Mouse (Mus musculus) heart, postnatal 10 days (tissue): Measurements from ENCODE around the gene Tha1. TPM values are rescaled to one million over a fixed set of nuclear protein-coding genes. Genes with fewer than 3 reads are reported as not detected.
"Not testable (repeated sequence)": the region's sequence is repeated elsewhere in the genome, so short reads cannot be mapped to it uniquely, and the experiment has no call there.

Experiments used
- DNase-seq, 2 experiments: peaks; one replicate each; pipeline ENCODE4 v3.0.0; 2021
- intact Hi-C: fragments of 180-260 bp; cut with DNase I; formaldehyde crosslinking; loops from one replicate; pipeline ENCODE4 v1.15.1; 2025
- total RNA-seq, 2 experiments: library from RNA; stranded (reverse); gene quantifications; 2 replicates each; pipeline ENCODE4 v1.2.3; 2021

Gene Tha1
- total RNA-seq, 2 experiments from 2014 or later: 5.1 to 5.7 TPM

DNA sequence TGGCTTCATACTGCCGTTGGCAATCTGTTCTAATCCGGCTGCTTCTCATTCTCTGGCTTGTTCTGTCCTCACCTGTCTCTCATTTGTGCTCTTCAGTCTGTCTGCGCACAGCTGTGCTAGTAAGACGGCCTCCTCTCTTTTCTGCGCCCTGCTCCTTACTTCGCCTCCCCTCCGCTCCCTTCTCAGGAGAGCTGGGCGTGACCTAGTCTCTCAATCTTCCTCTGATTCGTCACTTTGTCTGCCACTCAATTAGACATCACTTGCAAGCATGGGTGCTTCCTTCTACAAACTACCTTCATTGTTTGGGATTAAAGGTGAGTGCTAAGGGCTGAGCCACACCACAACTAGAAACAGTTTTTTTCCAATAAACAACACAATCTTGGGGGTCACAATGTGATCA lies 19.0 kb downstream of the Tha1 start:
- intact Hi-C loops: no loop called here
- DNase-seq: no peak

DNA sequence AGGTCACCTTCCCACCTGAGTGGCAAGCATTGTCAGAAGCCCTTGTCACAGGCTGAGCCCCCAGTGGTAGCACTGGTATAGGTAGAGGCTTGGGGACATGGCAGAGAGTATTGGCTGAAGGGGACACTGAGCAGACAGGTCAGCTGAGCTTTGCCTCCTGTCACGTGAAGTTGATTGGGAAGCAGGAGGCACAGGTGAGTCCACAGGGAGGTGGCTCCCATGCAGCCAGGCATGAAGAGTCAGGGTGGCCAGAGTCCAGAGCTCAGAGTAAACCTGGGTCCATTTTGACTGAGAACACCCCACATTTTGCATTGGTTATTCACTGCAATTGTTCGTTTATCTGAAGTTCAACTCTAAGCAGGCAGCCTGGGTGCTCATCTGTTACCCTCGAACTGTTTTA lies 20.4 kb downstream of the Tha1 start:
- DNase-seq: no peak
- intact Hi-C loops: no loop called here

DNA sequence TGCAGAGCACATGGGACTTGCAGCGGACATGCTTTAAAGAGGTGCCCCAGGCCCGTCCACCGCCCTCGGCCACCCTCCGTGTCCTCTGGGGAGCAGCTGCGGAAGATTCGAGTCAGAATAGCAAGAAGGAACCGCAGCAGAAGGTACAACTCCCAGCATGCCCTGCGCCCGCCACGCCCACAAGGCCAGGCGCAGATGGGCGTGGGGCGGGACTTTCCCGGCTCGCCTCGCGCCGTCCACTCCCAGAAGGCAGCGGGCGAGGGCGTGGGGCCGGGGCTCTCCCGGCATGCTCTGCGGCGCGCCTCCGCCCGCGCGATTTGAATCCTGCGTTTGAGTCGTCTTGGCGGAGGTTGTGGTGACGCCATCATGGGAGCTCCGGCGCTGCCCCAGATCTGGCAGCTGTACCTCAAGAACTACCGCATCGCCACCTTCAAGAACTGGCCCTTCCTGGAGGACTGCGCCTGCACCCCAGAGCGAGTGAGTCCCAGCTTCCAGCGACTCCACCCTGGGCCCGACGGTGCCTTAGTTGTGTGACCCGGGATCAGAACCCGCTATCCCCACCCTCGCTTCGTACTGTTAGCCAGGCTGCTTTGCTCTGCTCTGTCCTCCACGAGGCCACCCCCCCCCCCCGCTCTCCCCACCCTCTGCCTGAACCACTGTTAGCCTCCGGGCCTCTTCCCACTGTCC lies 24.2 kb downstream of the Tha1 start, which contains the start of gene Birc5:
TSS of gene Birc5 (plus strand) at position 267 of the 687 bp plus-strand sequence.
- intact Hi-C loops: loop anchor here (2.0 kb wide), 1 partner anchor 22 kb away; the partner anchor contains the start of gene Tk1

DNA sequence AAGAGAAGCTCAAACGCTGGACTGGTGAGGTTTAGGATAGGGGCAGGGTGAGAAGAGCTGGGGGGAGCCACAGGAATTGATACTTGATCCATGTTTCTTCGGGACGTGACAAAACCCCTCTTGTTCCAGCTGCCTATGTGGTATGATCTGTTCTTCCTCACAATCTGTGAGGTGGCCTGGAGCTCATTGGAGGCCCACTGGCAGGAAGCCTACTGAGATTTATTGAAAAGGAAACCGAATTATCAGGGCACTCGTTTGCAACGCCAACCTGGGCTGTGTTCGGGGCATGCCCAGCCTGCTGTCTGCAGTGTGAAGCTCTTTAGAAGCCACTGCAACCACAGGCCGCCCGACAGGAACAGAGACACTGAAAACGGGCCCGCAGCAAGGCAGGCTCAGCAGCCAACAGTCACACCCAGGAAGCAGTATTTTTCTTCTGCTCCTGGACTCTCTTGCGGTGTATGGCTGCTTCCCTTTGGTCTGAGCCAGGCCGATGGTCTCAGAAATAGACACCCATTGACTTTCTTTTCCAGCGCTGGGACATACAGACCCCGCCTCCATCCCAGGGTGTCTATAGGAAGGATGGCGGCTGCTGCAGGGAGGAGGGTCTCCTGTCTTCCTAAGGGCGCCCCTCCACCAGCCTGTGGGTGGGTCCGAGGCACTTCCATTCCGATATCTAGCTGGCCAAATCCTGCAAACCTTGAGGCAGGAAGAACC lies 24.9 kb downstream of the Tha1 start:
- peak in 1 of 2 experiments; percentile 68 for DNase-seq
- intact Hi-C loops: loop anchor here (2.0 kb wide), 1 partner anchor 22 kb away; the partner anchor contains the start of gene Tk1

More for the DNA sequence above, 24.2 kb downstream of the Tha1 start, which contains the start of gene Birc5:
- peak; percentile 97 to 98 for DNase-seq

DNA sequence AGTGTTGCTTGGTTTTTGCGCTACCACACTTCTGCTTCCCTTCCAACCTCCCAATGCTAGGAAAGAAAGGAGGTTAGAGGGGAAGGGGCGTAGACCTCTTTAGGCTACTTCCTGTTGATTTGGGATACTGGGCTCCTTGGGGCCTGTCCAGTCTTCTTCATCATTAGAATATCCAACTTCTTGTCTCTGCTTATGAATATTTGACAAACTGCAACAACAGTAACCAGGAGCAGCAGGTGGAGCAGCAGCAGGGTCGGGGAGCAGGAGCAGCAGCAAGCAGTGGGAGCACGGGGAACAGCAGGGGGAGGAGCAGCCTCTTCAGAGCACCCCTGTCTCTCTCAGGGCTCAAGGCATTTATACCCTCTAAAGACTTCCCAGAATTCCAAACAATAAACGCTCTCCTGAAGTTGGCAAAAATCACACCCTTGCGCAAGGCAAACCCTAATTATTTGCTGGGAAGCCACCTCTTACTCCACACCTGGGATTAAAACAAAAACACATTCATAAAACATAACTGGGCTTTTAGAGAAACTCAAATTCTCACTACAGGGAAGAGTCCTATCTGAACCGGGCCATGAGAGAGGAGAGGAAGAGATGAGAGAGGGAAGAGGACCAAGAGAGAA lies 25.6 kb downstream of the Tha1 start:
- no peak for DNase-seq
- intact Hi-C loops: loop anchor here (2.0 kb wide), 1 partner anchor 21 kb away; the partner anchor contains the start of gene Tk1

DNA sequence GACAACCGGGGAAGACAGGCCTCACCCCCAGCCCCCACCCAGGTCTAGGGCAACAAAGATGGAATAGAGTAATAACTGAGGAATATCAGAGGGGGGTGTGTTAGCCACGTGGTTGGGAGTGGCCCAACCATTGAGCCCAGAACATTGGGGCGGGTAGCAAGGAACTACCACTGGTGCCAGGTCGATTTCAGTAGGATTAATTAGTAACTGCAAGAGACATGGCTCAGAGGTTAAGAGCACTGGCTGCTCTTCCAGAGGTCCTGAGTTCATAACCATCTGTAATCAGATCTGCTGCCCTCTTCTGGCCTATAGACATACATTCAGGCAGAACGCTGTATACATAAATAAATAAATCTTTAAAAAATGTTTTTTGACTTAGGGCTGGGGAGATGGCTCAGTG lies 26.6 kb downstream of the Tha1 start:
- no peak for DNase-seq
- intact Hi-C loops: no loop called here

DNA sequence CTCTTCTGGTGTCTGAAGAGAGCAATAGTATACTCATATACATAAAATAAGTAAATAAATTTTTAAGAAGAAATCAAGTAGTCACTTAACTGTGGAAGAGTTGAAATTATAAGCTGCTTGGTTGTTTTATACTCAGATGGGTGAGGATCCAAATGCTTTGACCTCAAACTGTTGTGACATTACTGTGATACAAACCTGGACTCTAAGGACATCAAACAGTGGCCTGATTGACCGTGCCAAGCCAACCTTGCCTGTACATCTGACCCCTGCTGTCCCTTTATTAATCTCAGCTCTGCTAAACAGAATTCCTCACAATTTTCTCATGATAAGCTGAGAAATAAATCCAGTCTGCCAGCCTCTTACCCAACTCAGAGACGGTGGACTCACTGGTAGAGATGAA lies 27.6 kb downstream of the Tha1 start:
- intact Hi-C loops: no loop called here
- no peak for DNase-seq

DNA sequence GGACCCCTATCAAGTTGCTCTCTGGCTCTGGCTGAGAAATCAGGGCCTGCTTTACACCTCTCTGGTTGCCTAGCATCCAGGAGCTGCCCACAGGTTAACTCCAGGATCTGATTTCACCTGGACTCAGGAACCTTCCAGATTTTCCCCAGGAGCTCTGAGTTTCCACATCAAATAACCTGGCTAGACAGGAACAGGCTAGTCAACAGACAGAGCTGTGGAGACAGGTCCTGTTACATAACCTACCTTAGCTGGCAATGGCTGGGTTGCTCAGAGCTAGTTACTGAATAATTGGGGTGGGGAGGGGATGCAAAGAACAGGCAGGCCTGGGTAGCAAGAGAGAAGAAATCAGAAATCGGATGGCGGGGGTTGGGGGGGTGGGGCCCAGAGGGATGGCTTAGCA lies 28.3 kb downstream of the Tha1 start:
- intact Hi-C loops: no loop called here

DNA sequence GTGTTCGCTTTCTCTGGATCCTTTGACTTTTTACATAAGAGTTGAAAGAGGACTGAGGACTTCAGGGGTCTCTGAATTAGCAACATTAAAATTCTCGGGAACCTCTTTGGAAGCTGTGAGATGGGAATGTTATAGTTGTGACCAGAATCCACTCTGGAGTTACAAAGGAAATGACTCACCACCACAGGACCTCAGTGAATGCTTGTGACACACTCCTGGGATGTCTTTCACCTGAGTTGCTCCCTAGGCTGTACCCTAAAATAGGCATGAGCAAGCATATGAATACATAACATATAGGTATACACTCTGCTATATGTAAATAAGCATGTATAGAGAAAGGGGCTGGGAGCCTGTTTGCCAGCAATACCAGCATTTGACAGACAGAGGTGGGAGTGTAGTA lies 29.8 kb downstream of the Tha1 start:
- no peak for DNase-seq
- intact Hi-C loops: no loop called here

More for the DNA sequence above, 28.3 kb downstream of the Tha1 start:
- DNase-seq: no peak

DNA sequence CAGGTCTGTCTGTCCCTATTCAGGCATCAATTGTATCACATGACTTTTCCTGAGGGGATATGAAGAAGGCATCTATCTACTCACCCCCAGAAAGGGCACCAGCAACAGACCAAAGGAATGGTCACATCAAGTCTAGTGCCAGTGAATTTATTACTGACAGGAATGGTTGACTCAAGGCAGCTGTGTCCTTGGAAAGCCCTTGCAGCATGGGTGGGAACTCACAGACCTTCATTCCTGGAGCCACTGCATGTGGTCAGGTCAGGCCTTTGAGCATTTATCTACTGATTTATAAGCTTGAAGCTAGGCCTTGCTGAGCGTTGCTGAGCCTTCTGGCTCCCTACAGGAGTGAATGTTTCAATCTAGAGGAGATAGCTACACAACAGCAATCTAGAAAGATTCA lies 32.4 kb downstream of the Tha1 start:
- no peak for DNase-seq
- intact Hi-C loops: no loop called here

DNA sequence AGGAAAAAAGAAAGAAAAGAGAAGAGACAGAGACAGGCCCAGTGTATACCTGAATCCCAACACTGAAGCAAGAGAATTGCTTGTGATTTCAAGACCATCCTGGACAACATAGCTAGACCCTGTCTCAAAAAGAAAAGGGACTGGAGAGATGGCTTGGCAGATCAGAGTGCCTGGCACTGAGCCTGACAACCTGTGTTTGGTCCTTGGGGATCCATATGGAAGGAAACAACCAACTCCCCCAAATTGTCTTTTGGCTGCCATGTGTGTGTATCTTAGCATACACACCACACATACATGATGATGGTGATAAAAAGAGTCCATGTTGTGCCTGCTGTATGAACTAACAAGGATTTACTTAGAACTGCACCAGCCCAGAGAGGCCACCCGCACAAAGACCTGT lies 34.3 kb downstream of the Tha1 start:
- no peak for DNase-seq
- intact Hi-C loops: loop anchor here (10.0 kb wide), 1 partner anchor 344 kb away; no protein-coding TSS in a partner anchor

DNA sequence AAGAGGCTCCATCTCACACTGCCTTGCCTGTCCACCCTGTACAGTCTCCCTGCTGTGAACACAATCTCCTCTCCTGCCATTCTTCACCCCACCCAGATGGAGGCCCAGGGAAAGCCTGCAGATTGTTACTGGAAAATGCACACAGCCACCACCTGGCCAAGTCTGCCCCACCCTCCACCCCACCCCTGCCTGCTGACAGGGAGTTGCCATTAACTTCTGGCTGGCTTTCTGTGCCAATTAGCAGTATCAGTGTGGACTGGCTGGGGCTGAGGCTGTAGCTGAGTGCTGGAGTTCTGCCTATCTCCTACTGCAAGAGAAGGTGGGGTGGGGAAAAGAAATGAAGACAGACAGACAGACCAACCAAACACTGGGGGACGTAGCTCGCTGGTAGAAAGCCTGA lies 34.7 kb downstream of the Tha1 start:
- peak; percentile 65 to 71 for DNase-seq
- intact Hi-C loops: loop anchor here (10.0 kb wide), 1 partner anchor 344 kb away; no protein-coding TSS in a partner anchor

DNA sequence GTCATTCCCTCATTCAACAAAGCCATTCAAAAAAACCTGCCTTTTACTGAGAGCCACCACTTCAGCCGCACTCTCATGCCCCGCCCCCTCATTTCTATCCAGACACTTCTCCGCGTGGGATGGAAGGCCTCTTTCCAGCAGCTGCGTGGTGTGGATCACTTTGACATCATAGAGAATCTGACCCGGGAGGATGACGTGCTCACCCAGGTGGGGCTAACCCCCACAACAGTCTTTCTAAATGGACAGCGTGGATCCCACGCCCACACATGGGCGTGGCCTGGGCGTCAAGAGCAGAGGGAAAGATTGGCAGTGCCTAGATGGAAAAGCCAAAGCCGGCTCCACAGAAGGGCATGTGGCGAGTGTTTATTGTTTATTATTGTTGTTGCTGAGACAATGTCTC lies 37.0 kb downstream of the Tha1 start:
- no peak for DNase-seq
- intact Hi-C loops: loop anchor here (10.0 kb wide), 1 partner anchor 342 kb away; no protein-coding TSS in a partner anchor

DNA sequence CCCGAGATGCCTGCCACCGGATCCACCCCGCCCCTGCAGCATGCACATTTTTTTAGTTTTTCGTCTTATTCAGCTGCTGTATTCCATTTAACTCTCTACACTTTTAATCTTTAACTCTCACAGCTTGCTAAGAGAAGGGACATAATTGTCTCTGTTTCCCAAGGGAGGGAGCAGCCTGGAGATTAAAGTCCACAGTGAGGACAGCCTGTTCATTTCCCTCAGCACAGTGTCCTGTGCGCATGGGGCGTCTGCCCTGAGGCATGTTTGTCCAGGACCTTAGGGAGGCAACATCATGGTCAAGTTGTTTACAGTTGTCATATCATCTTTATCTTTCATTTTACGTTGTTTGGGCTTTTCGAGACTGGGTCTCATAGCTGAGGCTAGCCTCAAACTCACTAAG lies 39.2 kb downstream of the Tha1 start:
- intact Hi-C loops: loop anchor here (10.0 kb wide), 1 partner anchor 339 kb away; no protein-coding TSS in a partner anchor
- DNase-seq: no peak

DNA sequence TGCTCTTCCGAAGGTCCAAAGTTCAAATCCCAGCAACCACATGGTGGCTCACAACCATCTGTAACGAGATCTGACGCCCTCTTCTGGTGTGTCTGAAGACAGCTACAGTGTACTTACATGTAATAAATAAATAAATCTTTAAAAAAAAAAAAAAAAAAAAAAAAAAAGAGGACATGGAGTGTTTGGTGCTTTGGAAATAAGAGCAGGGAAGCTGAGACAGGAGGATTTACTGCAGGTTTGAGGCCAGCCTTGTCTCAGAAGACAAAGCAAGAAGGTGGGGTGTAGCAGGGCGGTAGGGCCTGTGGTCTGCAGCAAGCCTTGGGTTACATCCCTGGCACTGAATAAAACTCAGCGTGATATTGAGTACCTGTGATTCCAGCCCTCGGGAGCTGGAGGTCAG lies 39.8 kb downstream of the Tha1 start:
- not testable (repeated sequence) for DNase-seq
- intact Hi-C loops: loop anchor here (10.0 kb wide), 1 partner anchor 339 kb away; no protein-coding TSS in a partner anchor

DNA sequence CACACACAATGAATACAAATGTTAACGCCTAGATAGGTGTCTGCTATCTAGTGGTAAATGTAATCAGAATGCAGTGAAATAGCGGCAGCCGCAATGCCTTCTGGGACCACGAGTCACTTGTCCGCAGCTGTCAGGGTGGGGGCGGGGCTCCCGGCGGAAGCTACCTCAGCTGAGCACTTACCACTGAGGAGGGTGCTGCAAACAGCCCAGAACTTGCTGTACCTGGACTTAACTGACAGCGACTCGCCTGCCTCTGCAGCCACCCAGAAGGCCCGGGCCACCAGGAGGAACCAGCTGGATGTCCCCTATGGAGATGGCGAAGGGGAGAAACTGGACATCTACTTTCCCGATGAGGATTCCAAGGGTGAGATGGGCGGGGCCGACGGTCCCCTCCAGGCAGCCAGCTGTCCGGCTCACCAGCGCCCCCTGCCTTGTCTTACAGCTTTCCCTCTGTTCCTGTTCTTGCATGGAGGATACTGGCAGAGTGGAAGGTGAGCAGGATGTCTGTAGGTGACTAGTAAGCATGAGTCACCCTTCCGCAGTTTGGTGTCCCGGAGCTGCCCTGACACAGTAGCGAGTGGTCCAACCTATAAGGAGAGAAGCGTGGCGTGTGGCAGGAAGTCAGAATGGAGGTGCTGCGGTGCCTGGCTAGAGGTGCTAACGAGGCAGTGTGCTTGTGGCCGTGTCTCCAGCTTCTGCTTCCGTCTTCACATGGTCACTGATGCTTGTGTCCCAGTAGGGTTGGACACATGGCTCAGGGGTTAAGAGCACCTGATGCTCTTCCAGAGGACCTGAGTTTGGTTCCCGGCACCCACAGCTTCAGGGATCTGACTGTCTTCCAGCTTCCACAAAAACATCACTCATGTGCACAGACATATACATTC lies 41.0 kb downstream of the Tha1 start:
- peak; percentile 72 to 81 for DNase-seq
- intact Hi-C loops: loop anchor here (10.0 kb wide), 1 partner anchor 338 kb away; no protein-coding TSS in a partner anchor

DNA sequence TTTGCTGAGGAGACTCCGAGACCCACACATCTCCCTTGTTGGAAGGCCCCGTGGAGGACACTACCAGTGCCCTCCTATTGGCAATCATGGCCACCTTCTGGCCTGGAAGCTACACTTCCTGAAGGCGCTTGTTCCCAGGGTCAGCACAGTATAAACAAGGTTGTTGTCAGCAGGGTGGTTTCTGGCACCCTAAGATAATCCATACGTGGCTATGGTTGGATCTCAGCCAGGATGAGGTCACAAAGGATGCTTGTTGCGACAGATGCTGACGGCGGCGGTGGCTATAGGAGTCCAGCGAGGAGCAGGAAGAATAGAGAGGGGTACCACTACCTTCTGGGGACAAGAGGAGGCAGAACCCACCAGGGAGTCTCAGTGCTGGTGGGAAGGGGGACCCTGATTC lies 42.9 kb downstream of the Tha1 start:
- DNase-seq: no peak
- intact Hi-C loops: loop anchor here (10.0 kb wide), 1 partner anchor 336 kb away; no protein-coding TSS in a partner anchor

DNA sequence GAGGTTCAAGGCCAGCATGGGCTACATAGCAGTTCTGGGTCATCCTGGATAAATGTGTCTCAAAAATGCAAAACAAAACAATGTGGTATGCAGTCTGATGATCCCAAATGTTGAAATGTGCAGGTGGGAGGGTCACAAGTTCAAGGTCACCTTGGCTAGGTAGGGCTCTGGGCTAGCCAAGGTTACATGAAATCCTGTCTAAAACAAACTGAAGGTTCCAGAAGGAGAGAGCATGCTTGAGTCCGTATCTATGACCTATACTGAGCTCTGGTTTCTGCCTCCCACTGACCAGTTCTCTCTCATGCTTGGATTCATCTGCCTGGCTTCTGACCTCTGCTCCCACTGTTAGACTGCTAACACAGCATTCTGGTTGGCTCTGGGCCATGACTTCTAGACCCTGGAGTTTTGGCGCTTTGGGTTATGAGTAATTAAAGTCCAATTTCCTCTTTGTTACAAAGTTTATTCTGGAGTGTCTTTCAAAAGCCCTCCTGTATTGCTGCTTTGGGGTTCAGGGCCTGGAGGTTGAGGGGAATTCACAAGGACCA lies 43.5 kb downstream of the Tha1 start:
- DNase-seq: peak; percentile 59 to 67
- intact Hi-C loops: loop anchor here (2.0 to 10.0 kb wide), 3 partner anchors 335 to 449 kb away; no protein-coding TSS in a partner anchor

DNA sequence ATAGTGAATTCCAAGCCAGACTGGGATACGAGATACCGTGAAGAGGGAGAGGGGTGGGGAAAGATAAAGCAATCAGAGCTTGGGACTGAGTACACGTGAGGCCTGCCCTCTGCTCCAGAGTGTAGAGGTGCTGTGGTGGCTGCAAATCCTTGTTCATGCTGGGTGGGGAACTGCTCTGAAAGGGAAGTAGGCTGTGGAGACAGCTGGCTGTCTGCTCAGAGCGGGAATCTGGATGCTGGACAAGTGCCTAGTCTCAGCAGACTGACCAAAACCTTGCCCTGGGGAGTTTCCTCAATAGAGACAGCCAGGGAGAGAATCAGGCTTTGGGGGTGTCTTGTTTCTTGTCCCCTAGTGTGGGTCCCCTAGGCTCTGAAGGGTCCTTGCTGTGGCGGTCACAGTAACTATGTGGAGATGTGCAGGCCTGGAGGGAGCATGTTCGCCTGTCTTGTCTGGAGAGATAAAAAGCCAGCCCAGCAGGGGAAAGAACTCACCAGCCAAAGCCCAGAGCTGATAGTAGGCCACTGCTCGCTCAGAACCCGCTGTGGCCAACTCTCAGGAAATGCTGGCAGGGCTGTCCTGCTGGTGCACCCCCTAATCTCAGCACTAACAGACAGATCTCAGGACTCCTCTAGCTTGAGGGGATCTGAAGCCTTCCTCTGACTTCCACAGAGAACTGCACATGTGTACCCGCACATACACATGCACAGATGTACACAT lies 44.2 kb downstream of the Tha1 start:
- intact Hi-C loops: loop anchor here (2.0 to 10.0 kb wide), 2 partner anchors 354 to 448 kb away; no protein-coding TSS in a partner anchor

More for the DNA sequence above, 44.2 kb downstream of the Tha1 start:
- peak; percentile 79 to 80 for DNase-seq
